Mouse (Mus musculus): ENCODE results near the gene Cltc.
A peak's percentile ranks its signal among the peaks of the same experiment; 100 is the strongest.
"Not testable (repeated sequence)": the region's sequence is repeated elsewhere in the genome, so short reads cannot be mapped to it uniquely, and the experiment has no call there.

Gene Cltc

GRCm38 (mm10) chr11:86738308-86738707, 19.1 kb downstream of the Cltc start:
- not testable (repeated sequence) for DNase-seq

GRCm38 (mm10) chr11:86737301-86738000, 19.9 kb downstream of the Cltc start:
- DNase-seq, result no peak

GRCm38 (mm10) chr11:86734993-86735392, 22.4 kb downstream of the Cltc start:
- no peak for DNase-seq

GRCm38 (mm10) chr11:86734241-86734939, 23.0 kb downstream of the Cltc start:
- DNase-seq, result no peak

- no peak for DNase-seq
These were observed 25.9 kb downstream of the Cltc start for GRCm38 (mm10) chr11:86731443-86731842.

GRCm38 (mm10) chr11:86725607-86726006, 31.8 kb downstream of the Cltc start:
- no peak for DNase-seq

GRCm38 (mm10) chr11:86724982-86725381, 32.4 kb downstream of the Cltc start:
- no peak for DNase-seq

- no peak for DNase-seq
These were observed 33.4 kb downstream of the Cltc start for GRCm38 (mm10) chr11:86724004-86724403.

GRCm38 (mm10) chr11:86719390-86719789, 38.0 kb downstream of the Cltc start:
- no peak for DNase-seq

GRCm38 (mm10) chr11:86718369-86718768, 39.0 kb downstream of the Cltc start:
- DNase-seq, result no peak

- DNase-seq, result no peak
These were observed 39.9 kb downstream of the Cltc start for GRCm38 (mm10) chr11:86717306-86718065.

- DNase-seq, result no peak
These were observed 42.8 kb downstream of the Cltc start for GRCm38 (mm10) chr11:86714606-86715005.

- no peak for DNase-seq
These were observed 56.2 kb downstream of the Cltc start for GRCm38 (mm10) chr11:86701151-86701550.

- DNase-seq, result no peak
These were observed 61.9 kb downstream of the Cltc start for GRCm38 (mm10) chr11:86695461-86695860.

GRCm38 (mm10) chr11:86692546-86692945, 64.8 kb downstream of the Cltc start:
- no peak for DNase-seq

GRCm38 (mm10) chr11:86691956-86692355, 65.4 kb downstream of the Cltc start:
- no peak for DNase-seq

GRCm38 (mm10) chr11:86691482-86691881, 65.9 kb downstream of the Cltc start:
- no peak for DNase-seq

- DNase-seq, result no peak
These were observed 67.0 kb downstream of the Cltc start for GRCm38 (mm10) chr11:86690383-86690782.

- no peak for DNase-seq
These were observed 72.0 kb downstream of the Cltc start for GRCm38 (mm10) chr11:86685366-86685765.

- DNase-seq, result no peak
These were observed 73.0 kb downstream of the Cltc start for GRCm38 (mm10) chr11:86684126-86685012.

- peak; percentile 93 for DNase-seq
These were observed 73.8 kb downstream of the Cltc start, which contains the start of the genes Vmp1 and Ptrh2 for GRCm38 (mm10) chr11:86683395-86684125. Gene Vmp1 (minus strand): TSS chr11:86683836. Gene Ptrh2 (plus strand): TSS chr11:86683985.

GRCm38 (mm10) chr11:86682861-86683260, 74.5 kb downstream of the Cltc start:
- DNase-seq, result no peak

Measured in kidney, adult 11 months (tissue).